Mouse (Mus musculus) ES-Bruce4 (cell line): Measurements from ENCODE around the gene Mterf4.

Source experiments
- CTCF ChIP-seq: IDR thresholded peaks from one replicate; pipeline ENCODE4 v1.8.1; 2011; ENCODE audit warnings: low read depth, low read length
- POLR2A ChIP-seq: IDR thresholded peaks from one replicate; pipeline ENCODE4 v1.8.1; 2011; ENCODE audit warnings: low read length; ENCODE audit not compliant: insufficient read depth

DNA sequence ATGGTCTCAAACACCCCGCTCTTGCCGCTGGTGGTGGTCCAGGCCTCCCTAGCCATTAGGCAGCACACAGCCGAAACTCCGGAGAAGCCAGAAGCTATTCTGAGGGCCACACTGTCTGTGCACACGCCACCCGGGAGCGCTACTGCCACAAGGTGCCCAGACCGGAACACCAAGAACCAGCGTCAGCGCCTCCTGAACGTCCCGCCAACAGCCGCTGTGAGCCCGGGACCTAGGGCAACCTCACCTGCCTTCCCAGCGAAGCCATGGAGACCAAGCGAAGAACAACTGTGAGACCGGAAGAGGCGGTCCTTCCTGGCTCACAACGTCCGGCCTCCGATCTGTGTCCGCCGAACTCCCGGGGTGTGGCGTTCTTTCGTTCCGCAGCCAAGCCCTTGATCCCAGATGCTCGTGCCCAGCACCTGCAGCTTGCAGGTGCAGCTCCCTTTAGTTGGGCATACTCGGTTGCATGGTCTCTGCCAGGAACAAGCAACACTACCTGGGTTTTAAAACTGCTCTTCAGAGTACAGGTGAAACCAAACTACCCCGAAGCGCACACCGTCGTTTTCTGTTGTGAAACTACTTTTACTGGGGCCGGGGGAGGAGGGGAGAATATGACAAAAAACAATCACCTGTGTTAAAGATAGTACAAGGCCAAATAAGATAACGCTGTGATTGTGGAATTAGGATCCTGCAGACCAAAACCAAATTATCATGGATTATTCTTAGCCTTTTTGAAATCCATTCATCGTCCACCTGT is at the start of gene Mterf4:
- TF ChIP-seq POLR2A, result peak; percentile 35
- TF ChIP-seq CTCF, result no peak
